Mouse (Mus musculus) MEL (cell line): Measurements from ENCODE around the gene Pdcd4. TPM values are rescaled to one million over a fixed set of nuclear protein-coding genes. Genes with fewer than 3 reads are reported as not detected.

Source experiments
- DNase-seq: peaks from one replicate; pipeline ENCODE4 v3.0.0; 2011; ENCODE audit warnings: low read depth, low spot score
- H3K27ac ChIP-seq: 2 replicates; pipeline ENCODE4 v1.5.1; 2012; ENCODE audit warnings: low read depth, mild to moderate bottlenecking, control low read depth, low read length, moderate library complexity; ENCODE audit not compliant: control insufficient read depth
- H3K27me3 ChIP-seq, 2 experiments: fragments of 150-350 bp in 1 of 2; sonication (generic) in 1 of 2; 2 replicates each; pipeline ENCODE4 v1.6.1; 2012; ENCODE audit warnings: low read length in 2 of 2, mild to moderate bottlenecking in 2 of 2, improper control_type of control experiment in 1 of 2, moderate library complexity in 1 of 2; ENCODE audit not compliant: insufficient read depth in 2 of 2, control insufficient read depth in 1 of 2
- H3K36me3 ChIP-seq, 2 experiments: 2 replicates each; pipeline ENCODE4 v1.6.1; 2012 to 2014; ENCODE audit warnings: low read length in 2 of 2, improper control_type of control experiment in 1 of 2, inconsistent platforms in 1 of 2, mild to moderate bottlenecking in 1 of 2; ENCODE audit not compliant: insufficient read depth in 2 of 2, control insufficient read depth in 1 of 2
- H3K4me1 ChIP-seq, 2 experiments: fragments of 150-350 bp in 1 of 2; sonication (generic) in 1 of 2; 2 replicates each; pipeline ENCODE4 v1.6.1; 2012; ENCODE audit warnings: low read length in 2 of 2, improper control_type of control experiment in 1 of 2, mild to moderate bottlenecking in 1 of 2; ENCODE audit not compliant: insufficient read depth in 2 of 2, control insufficient read depth in 1 of 2
- H3K4me3 ChIP-seq, 2 experiments: fragments of 150-350 bp in 1 of 2; sonication (generic) in 1 of 2; 2 replicates each; pipeline ENCODE4 v1.5.1; 2012; ENCODE audit warnings: low read depth in 2 of 2, low read length in 2 of 2, mild to moderate bottlenecking in 2 of 2, moderate library complexity in 2 of 2, control low read depth in 1 of 2, improper control_type of control experiment in 1 of 2; ENCODE audit not compliant: control insufficient read depth in 1 of 2, insufficient read depth in 1 of 2
- H3K79me2 ChIP-seq: 2 replicates; pipeline ENCODE4 v1.6.1; 2012; ENCODE audit warnings: mild to moderate bottlenecking, low read length, moderate library complexity; ENCODE audit not compliant: control insufficient read depth, poor library complexity, insufficient read depth
- H3K9ac ChIP-seq: 2 replicates; pipeline ENCODE4 v1.6.1; 2012; ENCODE audit warnings: low read depth, mild to moderate bottlenecking, control low read depth, low read length, moderate library complexity; ENCODE audit not compliant: control insufficient read depth, poor library complexity, severe bottlenecking
- H3K9me3 ChIP-seq: fragments of 150-350 bp; sonication (generic); replicated peaks from 2 replicates; pipeline ENCODE4 v1.6.1; 2012; ENCODE audit warnings: mild to moderate bottlenecking, low read length, improper control_type of control experiment, moderate library complexity; ENCODE audit not compliant: insufficient read depth
- BHLHE40 ChIP-seq: IDR thresholded peaks from 2 replicates; pipeline ENCODE4 v1.6.1; 2012; ENCODE audit warnings: low read depth, mild to moderate bottlenecking, inconsistent platforms, low read length, improper control_type of control experiment, borderline replicate concordance
- CHD1 ChIP-seq: IDR thresholded peaks from 2 replicates; pipeline ENCODE4 v1.6.1; 2012; ENCODE audit warnings: low read depth, mild to moderate bottlenecking, inconsistent platforms, low read length, improper control_type of control experiment
- CHD2 ChIP-seq: IDR thresholded peaks from 2 replicates; pipeline ENCODE4 v1.6.1; 2011; ENCODE audit warnings: low read length, improper control_type of control experiment
- E2F4 ChIP-seq: IDR thresholded peaks from 2 replicates; pipeline ENCODE4 v1.6.1; 2011; ENCODE audit warnings: low read depth, low read length, improper control_type of control experiment, borderline replicate concordance
- ETS1 ChIP-seq: IDR thresholded peaks from 2 replicates; pipeline ENCODE4 v1.6.1; 2012; ENCODE audit warnings: low read depth, mild to moderate bottlenecking, inconsistent platforms, low read length, improper control_type of control experiment, moderate library complexity
- HCFC1 ChIP-seq: IDR thresholded peaks from 2 replicates; pipeline ENCODE4 v1.6.1; 2012; ENCODE audit warnings: low read depth, mild to moderate bottlenecking, inconsistent platforms, low read length, improper control_type of control experiment, moderate library complexity
- JUND ChIP-seq: IDR thresholded peaks from 2 replicates; pipeline ENCODE4 v1.6.1; 2011; ENCODE audit warnings: low read depth, mild to moderate bottlenecking, improper control_type of control experiment, low read length
- KAT2A ChIP-seq: conservative IDR thresholded peaks from 2 replicates; pipeline ENCODE4 v1.6.1; 2012; ENCODE audit warnings: low read depth, low read length, improper control_type of control experiment, inconsistent platforms
- MAFK ChIP-seq: IDR thresholded peaks from 2 replicates; pipeline ENCODE4 v1.6.1; 2011; ENCODE audit warnings: low read depth, mild to moderate bottlenecking, low read length, improper control_type of control experiment, borderline replicate concordance
- MAX ChIP-seq: IDR thresholded peaks from 2 replicates; pipeline ENCODE4 v1.6.1; 2011; ENCODE audit warnings: low read length, improper control_type of control experiment
- MYC ChIP-seq: IDR thresholded peaks from 2 replicates; pipeline ENCODE4 v1.6.1; 2011; ENCODE audit warnings: low read depth, mild to moderate bottlenecking, low read length, improper control_type of control experiment, moderate library complexity
- POLR2A ChIP-seq, 2 experiments: IDR thresholded peaks; 2 replicates each; pipeline ENCODE4 v1.6.1; 2011 to 2012; ENCODE audit warnings: low read length in 2 of 2, mild to moderate bottlenecking in 2 of 2, control low read depth in 1 of 2, improper control_type of control experiment in 1 of 2, low read depth in 1 of 2, moderate library complexity in 1 of 2; ENCODE audit not compliant: control insufficient read depth in 1 of 2, insufficient read depth in 1 of 2, poor library complexity in 1 of 2
- POLR2AphosphoS5 ChIP-seq: IDR thresholded peaks from 2 replicates; pipeline ENCODE4 v1.6.1; 2012; ENCODE audit warnings: low read depth, borderline replicate concordance, mild to moderate bottlenecking, inconsistent platforms, low read length, moderate library complexity, mixed read lengths
- RAD21 ChIP-seq: IDR thresholded peaks from 2 replicates; pipeline ENCODE4 v1.6.1; 2011; ENCODE audit warnings: mild to moderate bottlenecking, low read depth, low read length, improper control_type of control experiment
- SIN3A ChIP-seq: IDR thresholded peaks from 2 replicates; pipeline ENCODE4 v1.6.1; 2012; ENCODE audit warnings: low read length, improper control_type of control experiment, inconsistent platforms
- SMC3 ChIP-seq: IDR thresholded peaks from 2 replicates; pipeline ENCODE4 v1.6.1; 2011; ENCODE audit warnings: low read depth, low read length, improper control_type of control experiment
- TAL1 ChIP-seq: IDR thresholded peaks from 2 replicates; pipeline ENCODE4 v1.6.1; 2012; ENCODE audit warnings: mild to moderate bottlenecking, inconsistent platforms, low read length, moderate library complexity, mixed read lengths
- TBP ChIP-seq: IDR thresholded peaks from 2 replicates; pipeline ENCODE4 v1.8.0; 2011; ENCODE audit warnings: low read depth, low read length, improper control_type of control experiment
- USF1 ChIP-seq: IDR thresholded peaks from 2 replicates; pipeline ENCODE4 v1.6.1; 2014; ENCODE audit warnings: low read depth, mild to moderate bottlenecking, inconsistent platforms, low read length, improper control_type of control experiment, moderate library complexity
- USF2 ChIP-seq, 2 experiments: IDR thresholded peaks; 2 replicates each; pipeline ENCODE4 v1.6.1; 2011 to 2012; ENCODE audit warnings: improper control_type of control experiment in 2 of 2, low read length in 2 of 2, borderline replicate concordance in 1 of 2, inconsistent platforms in 1 of 2, low read depth in 1 of 2, mild to moderate bottlenecking in 1 of 2; ENCODE audit not compliant: insufficient read depth in 1 of 2
- ZC3H11A ChIP-seq: IDR thresholded peaks from 2 replicates; pipeline ENCODE4 v1.6.1; 2012; ENCODE audit warnings: low read depth, mild to moderate bottlenecking, inconsistent platforms, low read length, improper control_type of control experiment
- ZNF384 ChIP-seq: IDR thresholded peaks from 2 replicates; pipeline ENCODE4 v1.6.1; 2012; ENCODE audit warnings: low read depth, mild to moderate bottlenecking, inconsistent platforms, low read length, improper control_type of control experiment
- polyA plus RNA-seq, 2 experiments: library from polyadenylated mRNA; stranded (reverse) in 1 of 2; unstranded in 1 of 2; fragments of >175 nt in 1 of 2; fragments of >200 nt in 1 of 2; gene quantifications; 2 replicates each; pipeline versions ENCODE4 v1.2.1 to v1.2.4; 2012; ENCODE audit warnings: low replicate concordance in 2 of 2, low read depth in 1 of 2; ENCODE audit not compliant: insufficient read length in 2 of 2, insufficient read depth in 1 of 2, missing spikeins in 1 of 2
- total RNA-seq: library from RNA; depleted of rRNA; stranded (reverse); fragments of 300-350 nt; gene quantifications from 2 replicates; pipeline ENCODE4 v1.2.3, GENCODE M21; 2012

The Pdcd4 gene
- total and polyA plus RNA-seq, 3 experiments: 30.0 to 37.6 TPM; not detected in 1

DNA sequence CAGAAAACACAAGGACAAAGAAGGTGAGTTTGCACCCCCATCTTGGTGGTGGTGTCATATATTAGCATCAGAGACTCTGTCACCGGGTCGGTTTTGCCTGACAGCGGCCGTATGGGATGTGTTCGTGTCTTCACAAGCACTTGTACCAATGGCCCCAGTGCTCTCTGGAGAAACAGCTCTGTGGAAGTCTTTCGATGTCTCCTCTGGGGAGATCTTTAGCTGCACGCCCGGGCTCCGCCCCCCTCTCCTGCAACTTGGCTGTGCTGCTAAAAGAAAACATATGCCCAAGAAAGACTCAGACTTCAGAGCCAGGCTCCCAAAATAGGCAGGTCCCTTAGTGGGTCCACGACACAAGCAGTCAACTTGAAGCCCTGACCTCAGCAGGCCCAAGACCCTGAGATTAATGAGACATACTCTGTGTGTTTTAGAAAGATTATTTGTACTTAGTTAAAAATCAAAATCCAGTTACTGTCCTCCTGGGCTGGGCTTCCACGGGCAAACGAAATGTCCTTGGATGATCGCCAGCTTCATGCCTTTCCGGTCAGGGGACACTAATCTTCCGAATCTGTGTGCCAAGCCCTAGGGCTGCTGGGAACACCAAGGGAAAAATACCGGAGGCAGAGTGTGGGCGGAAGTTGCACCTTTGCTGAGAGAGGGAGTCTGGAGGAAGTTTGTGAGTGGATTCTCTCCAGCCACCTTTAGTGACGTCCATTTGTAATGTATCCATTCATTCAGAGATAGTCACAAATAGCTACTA lies 41.7 kb upstream of the Pdcd4 start:
- H3K9me3 ChIP-seq: no peaks in the 10 kb centered on the region
- no peak overlapping the region for H3K4me3 ChIP-seq
- H3K4me1 ChIP-seq: peaks cover 3 to 10% of the 10 kb centered on the region in 2 experiments
- no peak overlapping the region for H3K9ac ChIP-seq
- H3K27me3 ChIP-seq: no peaks in the 10 kb centered on the region
- TF ChIP-seq TAL1 (no peak), E2F4 (no peak), SIN3A (no peak), MAX (no peak), SMC3 (no peak), CHD1 (no peak), RAD21 (no peak), KAT2A (no peak), BHLHE40 (no peak), USF2 (IDR thresholded peaks at IDR 0.05; ENCODE audit: borderline replicate concordance in 1 of 2, insufficient read depth in 1 of 2, low read depth in 1 of 2, low read length in 2 of 2) (no peak), ETS1 (no peak), POLR2A (IDR thresholded peaks at IDR 0.05; ENCODE audit: control insufficient read depth in 1 of 2, insufficient read depth in 1 of 2, low read depth in 1 of 2, low read length in 2 of 2, poor library complexity in 1 of 2) (no peak)
- H3K27ac ChIP-seq: no peak overlapping the region
- DNase-seq: no peak
- H3K36me3 ChIP-seq: peaks cover 1 to 6% of the 10 kb centered on the region in 2 experiments; a peak in 3 of 4 replicates
- no peaks in the 10 kb centered on the region for H3K79me2 ChIP-seq

DNA sequence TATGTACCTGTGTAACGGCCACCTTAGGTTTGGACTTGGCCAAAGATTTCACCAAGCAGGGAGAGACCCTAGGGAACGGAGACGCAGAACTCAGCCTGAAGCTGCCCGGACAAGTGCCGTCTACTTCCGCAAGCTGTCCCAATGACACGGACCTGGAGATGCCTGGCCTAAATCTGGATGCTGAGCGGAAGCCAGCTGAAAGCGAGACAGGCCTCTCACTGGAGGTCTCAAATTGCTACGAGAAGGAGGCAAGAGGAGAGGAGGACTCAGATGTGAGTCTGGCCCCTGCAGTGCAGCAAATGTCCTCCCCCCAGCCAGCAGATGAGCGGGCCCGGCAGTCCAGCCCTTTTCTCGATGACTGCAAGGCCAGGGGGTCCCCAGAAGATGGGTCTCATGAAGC lies 40.7 kb upstream of the Pdcd4 start:
- Histone ChIP-seq H3K27ac (no peak overlapping the region), H3K9me3 (no peaks in the 10 kb centered on the region), H3K27me3 (no peaks in the 10 kb centered on the region), H3K4me3 (no peak overlapping the region), H3K4me1 (peaks cover 3 to 10% of the 10 kb centered on the region in 2 experiments), H3K79me2 (no peaks in the 10 kb centered on the region), H3K36me3 (peaks cover 0 to 6% of the 10 kb centered on the region in 2 experiments; a peak in 2 of 4 replicates), H3K9ac (no peak overlapping the region)
- TF ChIP-seq ZNF384 (no peak), E2F4 (no peak), CHD2 (no peak), HCFC1 (no peak), USF1 (no peak), ZC3H11A (no peak), TBP (no peak), MAX (no peak), USF2 (IDR thresholded peaks at IDR 0.05; ENCODE audit: borderline replicate concordance in 1 of 2, insufficient read depth in 1 of 2, low read depth in 1 of 2, low read length in 2 of 2) (no peak), MAFK (no peak), POLR2AphosphoS5 (no peak), JUND (no peak), CHD1 (no peak), MYC (no peak)
- no peak for DNase-seq
